Mouse (Mus musculus) adipocyte (in vitro differentiated cells): ENCODE data around the gene Ank3.

Experiments
- DNase-seq: peaks from one replicate; pipeline ENCODE4 v3.0.0-alpha.2; 2016; ENCODE audit warnings: low spot score

Gene Ank3

DNA sequence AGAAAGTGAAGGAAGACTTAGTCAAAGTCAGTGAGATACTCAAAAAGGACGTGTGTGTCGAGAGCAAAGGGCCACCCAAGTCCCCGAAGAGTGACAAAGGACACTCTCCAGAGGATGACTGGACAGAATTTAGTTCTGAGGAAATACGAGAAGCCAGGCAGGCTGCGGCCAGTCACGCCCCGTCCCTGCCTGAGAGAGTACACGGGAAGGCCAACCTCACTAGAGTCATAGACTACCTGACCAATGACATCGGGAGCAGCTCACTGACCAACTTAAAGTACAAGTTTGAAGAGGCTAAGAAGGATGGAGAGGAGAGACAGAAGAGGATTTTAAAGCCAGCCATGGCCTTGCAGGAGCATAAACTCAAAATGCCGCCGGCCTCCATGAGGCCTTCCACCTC is 588.9 kb downstream of the Ank3 start:
- DNase-seq: no peak

DNA sequence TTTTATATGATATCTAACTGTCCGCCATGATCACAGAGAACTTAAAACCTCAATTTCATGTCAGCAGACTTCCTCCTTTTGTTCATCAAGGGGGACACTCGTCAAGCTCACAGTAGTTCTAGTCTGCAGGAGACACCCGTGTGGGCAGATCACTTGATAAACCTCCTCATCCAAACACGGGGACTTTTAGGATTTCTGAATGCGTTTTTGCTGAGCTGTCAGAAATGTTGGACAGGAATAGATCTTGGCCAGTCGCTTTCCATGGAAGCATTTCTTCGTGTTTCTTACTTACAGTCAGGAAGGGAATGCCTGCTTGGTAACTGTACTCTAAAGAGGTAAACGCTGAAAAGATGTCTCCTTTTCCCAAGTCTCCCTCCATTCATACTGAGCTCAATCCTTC is 598.5 kb downstream of the Ank3 start:
- no peak for DNase-seq

DNA sequence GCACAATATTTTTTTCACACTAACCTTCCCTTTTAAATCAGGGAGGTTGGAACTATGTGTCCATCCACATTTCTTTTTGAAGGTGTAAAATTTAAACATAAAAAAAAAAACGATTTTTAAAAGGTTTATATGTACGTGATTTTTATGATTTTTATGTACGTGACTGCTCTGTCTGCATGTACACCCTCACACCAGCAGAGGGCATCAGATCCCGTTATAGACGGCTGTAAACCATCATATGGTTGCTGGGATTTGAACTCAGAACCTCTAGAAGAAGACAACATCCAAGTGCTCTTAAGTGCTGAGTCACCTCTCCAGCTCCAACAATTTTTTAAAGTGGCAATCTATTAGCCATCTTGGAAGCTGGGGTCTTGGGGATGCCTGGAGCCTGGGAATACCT is 605.5 kb downstream of the Ank3 start:
- DNase-seq: no peak

DNA sequence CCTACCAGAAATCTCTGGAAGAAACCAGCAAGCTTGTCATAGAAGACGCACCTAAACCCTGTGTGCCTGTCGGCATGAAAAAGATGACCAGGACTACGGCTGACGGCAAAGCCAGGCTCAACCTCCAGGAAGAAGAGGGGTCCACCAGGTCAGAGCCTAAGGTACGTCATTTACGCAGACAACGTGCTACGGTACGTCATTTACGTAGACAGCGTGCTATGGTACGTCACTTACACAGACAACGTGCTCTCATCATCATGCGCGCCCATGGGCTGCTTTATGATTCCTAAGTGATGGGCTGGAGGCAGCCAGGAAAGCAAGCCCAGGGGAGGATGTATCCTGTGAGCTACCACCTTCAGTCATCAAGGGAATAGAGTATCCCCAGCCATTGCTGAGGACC is 606.3 kb downstream of the Ank3 start:
- DNase-seq: no peak

DNA sequence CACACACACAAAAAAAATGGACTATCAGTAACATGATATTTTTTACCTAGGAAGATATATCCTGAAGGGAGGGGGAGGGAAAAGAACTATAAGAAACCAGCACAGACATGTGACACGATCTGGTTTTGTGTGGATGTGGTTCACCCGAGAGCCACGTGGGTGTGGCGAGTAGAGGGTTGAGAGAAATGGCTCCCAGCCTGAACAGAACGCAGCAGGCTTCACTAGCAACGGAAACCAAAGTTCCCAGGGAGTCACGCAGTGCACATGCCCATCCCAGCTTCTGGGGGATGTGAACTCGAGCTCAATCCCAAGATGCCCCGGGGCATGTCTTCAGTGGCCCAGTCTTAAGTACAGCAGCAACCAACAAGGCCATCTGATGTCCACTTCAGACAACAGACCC is 607.8 kb downstream of the Ank3 start:
- DNase-seq: no peak

DNA sequence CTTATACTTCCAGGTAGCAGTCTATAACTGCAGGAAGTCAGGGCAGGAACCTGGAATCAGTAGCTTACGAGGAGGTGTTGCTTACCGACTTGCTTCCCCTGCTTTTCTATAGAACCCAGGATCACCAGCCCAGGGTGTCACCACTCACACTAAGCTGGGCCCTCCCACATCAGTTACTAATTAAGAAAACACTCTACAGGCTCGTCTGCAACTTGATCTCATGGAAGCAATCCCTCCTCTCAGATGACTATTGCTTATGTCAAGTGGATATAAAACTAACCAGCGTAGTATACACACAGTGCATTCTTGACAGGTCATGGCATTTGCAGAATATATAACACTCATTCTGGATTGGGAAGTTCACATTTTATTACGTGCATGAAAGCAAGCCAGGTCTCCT is 613.2 kb downstream of the Ank3 start:
- DNase-seq: no peak

DNA sequence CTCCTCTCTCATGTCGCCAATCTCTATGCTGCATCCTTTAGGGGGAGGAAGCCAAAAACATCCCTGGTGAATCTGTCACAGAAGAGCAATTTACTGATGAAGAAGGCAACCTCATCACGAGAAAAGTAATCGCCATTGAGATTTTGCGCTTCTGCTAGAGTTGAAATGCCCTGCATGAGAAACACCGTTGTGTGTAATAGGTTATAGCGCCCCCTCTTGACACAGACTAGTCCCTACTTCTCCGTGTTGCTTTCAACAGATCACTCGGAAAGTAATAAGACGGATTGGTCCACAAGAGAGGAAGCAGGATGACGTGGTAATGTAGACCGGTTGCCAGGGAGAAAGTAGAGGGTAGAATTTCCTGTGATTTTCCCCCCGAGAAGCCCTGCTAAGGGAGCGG is 615.4 kb downstream of the Ank3 start:
- no peak for DNase-seq

DNA sequence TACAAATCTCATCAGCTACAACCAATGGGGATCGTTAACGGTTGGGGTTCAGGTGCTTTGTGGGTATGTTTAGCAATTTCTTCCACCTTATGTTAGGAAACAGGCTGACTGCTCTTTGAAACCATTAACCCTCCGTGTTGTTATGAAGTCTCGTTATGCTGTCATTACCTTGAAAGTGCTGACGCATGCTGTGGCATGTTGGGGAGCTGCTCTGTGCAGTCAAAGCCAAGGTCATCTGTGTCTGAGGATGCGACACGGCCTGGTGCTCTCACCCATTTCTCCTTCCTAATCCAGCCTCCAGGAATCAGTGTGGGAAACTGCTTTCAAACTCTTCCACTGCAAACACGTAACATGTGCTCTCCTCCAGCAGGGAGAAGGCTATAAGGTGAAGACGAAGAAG is 616.6 kb downstream of the Ank3 start:
- no peak for DNase-seq

DNA sequence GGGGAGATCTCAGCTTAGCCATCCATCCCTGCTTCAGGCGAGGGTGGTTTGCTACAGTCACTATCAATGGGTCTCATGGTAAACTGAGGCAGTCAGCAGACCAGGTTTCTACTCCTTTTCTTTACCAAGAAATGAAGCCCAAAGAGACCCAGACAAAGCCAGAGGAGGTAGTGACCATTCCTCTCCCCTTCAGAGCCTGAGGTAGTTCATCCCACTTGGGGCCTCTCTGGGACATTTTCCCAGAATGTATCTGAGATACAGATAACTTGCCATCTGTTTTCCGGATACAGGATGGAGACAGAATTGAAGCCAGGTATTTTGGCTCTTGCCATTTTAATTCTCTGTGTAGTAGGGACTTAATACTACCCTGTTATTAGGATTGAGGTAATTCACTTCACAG is 620.1 kb downstream of the Ank3 start:
- no peak for DNase-seq

DNA sequence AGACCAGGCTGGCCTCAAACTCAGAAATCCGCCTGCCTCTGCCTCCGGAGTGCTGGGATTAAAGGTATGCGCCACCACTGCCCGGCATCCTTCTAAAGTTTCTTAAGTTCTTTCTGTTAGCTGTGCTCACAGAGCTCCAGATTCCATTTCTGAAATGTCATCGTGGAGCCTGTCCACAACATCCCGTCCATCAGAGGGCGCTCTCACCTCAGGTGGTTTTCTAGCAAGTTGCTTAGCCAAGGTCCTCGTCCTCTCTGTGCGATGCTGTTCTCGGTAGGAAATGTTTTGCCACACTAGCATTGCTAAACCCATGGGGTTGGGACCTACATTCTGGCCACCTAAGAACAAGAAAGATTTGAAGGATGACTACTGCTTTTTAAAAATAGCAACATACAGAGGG is 623.1 kb downstream of the Ank3 start:
- DNase-seq: peak; percentile 72

DNA sequence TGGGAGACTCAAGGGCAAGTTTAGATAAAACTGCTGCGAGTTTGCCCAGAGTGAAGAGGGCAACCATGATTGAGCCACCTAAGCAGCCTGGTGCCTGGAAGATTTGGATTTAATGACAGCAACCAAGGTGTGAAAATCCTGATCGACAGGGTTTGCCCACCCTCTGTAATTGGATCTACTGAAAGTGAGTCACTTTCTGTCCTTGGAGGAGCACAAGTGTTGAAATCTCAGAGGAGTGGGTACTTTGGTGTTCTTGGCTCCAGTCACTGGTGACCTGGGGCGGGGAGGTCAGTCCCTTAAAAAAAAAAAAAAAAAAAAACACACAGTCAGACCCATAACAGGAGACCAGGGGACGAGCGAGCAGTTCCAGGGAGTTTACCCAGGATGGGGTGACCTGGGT is 624.0 kb downstream of the Ank3 start:
- no peak for DNase-seq

DNA sequence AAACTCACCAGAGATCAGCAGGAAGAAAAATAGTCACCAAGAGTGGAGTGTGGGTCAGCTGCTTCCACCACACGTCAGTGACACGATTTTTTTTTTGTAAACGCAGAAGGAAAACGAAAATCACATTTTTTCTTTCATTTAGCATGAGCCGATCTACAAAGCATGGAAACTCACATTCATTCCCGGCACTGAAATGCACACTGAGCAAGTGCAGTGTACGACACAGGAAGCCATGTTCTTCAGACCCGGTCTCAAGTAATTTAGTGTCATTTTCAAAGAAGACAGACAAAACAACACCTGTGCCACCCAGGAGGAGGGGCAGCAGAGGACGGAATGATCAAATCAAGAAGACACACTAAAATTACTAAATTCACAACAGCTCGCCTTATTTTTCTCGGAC is 625.3 kb downstream of the Ank3 start:
- DNase-seq: no peak

DNA sequence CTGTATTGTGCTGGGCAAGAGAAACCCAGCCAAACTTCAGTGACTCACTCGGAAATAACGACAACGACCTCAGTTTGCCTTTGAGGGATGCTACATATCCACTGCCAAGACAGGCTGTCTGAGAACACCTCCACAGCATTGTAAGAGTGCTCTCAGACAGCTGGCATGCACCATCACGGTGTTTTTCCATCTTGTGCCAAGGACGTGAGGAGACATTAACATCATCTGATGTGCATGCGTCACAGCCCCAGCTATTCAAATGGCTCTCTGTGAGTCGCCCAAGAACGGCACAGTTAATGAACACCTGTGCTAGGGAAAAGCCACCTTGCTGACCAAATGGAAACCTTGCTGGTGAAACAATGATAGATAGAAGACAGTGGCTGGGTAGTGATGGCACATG is 633.4 kb downstream of the Ank3 start:
- DNase-seq: no peak

DNA sequence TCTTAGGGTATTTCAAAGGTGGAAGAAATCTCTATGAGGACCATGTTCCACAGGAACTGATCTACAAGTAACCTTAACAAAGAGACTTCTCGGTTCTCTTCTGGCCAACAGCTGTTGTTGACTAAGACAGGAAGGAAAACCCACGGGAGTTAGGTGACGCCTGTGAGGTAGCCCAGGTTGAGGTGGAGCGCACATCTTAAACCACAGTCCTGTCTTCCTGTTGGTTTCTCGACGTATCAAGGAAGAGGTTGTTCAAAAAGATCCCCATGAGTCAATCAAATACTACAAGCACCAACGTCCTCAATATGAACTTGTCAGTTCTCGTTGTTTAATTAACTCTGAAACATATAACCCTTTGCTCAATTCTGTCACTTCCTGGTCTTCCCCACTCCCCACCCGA is 634.4 kb downstream of the Ank3 start:
- no peak for DNase-seq

DNA sequence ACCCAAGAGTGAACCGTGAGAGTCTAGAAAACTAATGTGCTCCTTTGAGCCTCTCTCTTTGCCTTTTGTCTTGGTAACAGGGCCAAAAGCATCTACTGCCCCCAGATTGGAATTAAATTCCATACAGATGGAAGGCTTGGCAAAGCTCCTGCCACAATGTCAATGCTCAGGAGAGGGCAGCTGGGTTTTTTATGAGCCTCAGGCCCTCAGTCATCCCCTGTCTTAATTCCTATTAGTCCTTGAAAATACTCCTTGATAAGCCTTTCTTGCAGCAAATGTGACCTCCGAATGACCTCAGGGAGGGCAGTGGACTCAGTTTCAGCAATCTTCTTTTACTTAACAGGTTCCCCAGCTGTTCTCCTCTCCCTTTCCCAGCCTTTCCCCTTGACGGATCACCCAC is 635.3 kb downstream of the Ank3 start:
- no peak for DNase-seq

DNA sequence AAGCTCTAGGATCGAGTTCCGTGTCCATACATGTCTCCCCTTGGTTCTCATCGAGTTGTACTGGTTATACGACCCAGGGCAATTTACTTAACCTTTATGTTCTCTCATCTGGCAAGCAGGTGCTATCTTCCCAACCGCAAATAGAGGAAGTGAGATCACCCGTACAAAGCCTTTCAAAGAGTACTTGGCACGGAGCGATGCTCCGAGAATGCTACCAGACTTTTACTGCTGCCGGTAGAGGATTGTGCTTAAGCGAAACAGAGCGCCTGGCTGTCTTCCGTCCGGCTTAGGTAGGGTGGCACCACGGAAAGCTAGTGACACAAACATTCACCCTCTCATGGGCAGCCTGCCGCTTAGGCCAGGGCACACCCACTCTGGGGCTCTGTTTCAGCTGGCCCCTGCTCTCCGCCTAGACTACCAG is 641.3 kb downstream of the Ank3 start:
- no peak for DNase-seq

DNA sequence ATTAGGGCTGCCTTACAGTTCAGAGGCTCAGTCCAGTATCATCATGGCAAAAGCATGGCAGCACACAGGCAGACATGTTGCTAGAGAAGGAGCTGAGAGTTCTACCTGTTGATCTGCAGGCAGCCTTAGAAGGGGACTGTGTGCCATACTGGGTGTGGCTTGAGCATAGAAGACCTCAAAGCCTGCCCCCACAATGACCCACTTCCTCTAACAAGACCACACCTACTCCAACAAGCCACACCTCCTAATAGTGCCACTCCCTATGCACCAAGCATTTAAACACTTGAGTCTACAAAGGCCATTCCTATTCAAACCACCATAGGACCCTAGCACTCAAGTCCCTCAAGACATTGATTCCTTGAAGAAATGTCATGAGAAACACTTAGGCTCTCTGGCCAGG is 643.0 kb downstream of the Ank3 start:
- no peak for DNase-seq

DNA sequence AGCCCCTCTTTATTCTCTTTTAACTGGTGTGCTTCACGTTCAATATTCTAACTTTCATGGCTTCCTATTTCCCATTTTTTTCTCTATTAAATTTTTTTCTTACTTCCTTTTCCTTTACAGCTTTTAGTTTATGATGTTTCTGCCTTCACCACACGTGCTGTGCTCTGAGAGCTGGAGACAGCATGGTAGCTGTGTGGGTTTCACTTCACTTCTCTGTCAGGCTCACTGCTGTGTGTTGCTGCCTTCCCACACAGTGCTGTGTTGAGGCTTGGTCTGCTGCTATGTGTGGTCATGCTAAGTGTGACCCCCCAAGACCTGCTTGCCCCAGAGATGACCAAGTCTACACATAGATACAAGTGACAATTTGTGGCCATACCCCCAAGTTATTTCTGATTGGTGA is 647.1 kb downstream of the Ank3 start:
- DNase-seq: no peak

DNA sequence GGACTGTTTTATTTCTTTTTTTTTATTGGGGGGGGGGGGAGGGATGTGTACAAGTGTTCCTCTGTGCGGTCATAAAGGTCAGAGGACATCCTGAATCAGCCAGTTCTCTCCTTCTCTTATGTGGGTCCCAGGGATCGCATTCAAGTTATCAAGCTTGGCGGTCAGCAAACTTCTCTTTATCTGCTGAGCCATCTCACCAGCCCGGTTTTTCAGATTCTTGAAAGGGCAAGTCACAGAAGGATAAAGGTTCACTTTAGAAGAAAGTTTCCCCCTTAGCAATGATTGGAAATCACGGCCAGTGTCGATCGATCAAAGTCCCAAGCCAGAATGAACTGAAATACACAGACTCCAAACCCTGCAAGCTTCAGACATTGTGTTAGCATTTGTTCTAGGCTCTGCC is 651.2 kb downstream of the Ank3 start:
- DNase-seq: no peak

DNA sequence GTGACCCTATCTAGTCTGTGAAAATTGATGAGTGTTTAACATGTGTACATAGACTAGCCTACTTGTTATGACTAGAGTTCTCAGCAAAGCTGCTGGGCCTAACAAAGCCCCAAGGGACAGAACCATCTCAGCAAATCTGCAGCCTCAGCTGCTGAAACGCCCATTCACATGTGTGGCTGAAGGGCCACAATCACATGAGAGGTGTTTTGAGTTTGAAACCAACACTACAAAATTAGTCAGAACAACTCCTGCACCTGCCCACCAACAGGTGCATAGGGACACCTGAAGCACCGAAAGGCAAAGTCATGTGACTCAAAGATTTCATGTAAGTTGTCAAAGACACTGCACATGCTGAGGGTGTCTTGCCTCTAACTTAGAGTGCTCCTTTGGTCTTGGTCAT is 656.7 kb downstream of the Ank3 start:
- DNase-seq: no peak

DNA sequence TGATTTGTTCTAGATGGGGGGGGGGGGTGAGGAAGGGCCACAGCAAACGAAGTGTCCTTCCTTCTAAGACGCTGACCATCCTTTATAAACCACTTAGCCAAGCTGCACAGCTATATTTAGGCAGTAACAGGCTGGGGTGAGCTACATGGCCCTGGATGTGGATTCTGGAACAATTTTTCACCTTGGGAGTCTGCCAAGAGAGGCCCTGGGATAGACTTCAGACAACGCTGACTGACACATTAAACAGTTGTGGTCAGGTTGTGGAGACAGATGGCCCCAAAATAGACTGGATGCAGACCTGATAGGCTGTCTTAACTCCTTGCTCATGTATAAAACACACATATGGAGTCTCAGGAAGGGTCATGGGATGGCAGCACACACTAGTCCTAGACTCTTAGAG is 658.5 kb downstream of the Ank3 start:
- peak; percentile 59 for DNase-seq

DNA sequence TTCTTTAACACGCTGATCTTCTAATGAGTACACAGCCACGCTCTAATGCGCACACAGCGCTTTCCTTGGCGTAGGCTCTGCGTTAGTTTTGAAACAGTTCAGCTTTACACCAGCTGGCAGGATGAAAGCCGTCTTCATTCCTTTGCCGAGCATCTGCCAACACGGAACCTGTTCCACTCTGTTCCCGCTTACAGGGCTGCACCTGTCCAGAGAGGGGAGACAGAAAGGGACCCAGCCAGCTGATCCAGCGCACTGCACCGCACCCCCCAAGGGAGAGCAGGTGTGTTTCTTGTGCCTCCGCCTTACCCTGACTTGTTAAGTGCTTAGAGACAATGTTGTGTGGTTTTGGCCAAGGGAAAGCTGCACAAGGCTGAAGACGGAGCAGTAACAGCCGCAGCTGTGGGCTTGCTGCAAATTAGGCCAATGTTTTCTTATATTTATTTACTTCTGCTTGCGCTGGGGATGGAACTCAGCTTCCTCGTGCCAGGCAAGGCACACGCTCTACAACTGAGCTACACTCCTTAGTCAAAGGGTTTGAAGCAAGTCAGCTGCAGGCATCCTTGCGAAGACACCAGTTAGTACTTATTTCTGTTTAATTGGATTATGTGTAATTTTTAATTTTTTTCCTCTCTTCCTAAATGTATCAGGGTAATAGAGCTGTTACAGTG is 661.6 kb downstream of the Ank3 start:
- no peak for DNase-seq

DNA sequence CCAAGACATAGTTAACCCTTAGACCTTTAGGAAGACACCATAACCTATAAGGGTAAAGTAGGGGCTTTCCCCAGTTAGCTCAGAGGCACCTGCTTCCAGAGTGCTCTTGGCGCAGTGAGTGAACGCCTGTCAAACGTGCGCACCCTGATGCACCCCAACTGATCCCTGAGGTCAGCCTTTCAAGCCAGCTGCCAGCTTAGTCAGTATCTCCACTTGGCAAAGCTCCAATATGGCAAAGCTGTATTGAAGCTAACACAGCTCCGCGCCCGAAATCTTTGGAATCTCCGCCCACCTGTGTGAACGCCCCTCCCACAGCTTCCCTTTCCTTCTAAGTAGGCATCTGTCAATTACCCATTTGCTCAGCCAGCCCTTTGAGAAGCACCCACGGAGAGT is 662.1 kb downstream of the Ank3 start:
- DNase-seq: no peak

DNA sequence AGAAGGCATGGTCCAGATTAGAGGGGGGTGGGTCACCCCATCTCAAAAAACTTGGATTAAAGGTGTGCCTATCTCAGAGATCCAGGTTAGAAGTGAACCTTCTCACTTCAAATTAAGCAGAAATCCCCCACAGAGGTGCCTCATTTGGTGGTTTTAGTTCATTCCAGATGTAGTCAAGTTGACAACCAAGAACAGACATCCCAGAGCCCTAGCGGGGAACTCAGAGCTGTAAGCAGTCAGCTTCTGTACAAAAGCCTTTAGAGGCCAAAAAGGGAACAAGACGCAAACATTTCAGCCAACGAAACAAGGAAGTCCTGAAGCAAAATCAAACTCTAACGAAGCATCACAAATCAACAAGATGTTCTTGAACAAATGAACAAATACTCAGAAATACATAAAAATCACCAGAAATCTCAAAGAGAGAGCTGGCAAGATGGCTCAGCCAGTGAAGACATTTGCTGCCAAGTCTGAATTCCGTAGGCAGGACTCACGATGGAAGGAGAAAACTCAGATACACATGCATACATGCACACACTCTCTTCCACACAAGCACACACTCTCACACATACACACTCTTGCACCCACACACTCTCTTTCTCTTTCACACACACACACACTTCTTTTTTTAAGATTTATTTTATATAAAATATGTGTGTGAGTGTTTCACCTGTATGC is 665.4 kb downstream of the Ank3 start:
- no peak for DNase-seq
